ENCODE assay signal across 23 mouse cellular contexts in the genomic region with DNA sequence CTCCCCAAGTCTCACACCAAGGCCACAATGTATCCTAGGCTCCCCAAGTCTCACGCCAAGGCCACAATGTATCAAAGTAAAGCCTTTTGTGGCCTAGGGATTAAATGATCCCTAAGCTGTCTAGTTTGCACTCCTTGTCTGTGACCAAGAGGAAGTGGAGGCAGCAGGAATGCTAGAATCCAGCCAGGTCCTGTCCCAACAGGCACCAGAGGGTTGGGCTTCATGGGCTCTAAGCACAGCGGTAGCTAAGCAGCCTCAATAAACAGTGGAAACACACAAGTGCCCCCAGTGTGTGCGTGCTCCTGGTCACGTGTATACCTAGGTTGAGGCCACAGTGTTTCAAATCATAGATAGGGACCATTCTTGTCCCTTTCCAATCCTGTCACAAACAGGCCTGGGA. TPM values are rescaled to one million over a fixed set of nuclear protein-coding genes. Genes with fewer than 3 reads are reported as not detected.
DNase-seq lines count a peak whose midpoint lies in the region; ATAC-seq and TF ChIP-seq lines count a peak whose summit lies in the region.
"Had no signal": no experiment of that assay in that cellular context is flagged by ENCODE, and none has a peak within 500 bp of the region (broad histone marks: within the 10 kb centered on the region; RNA-seq: fewer than 3 reads in every experiment).

No protein-coding gene starts in this region.

- WGBS in forebrain, embryonic 11.5 days = 76% methylated on average over 4 of the region's 4 CpGs
- 86% methylated on average over 4 of the region's 4 CpGs for WGBS in midbrain, postnatal 0 days

- intact Hi-C loops in gastrocnemius, postnatal 14 days (cut with DNase I; ENCODE audit: low total_unique reads) = loop anchor here (2.0 to 10.0 kb wide), 3 partner anchors 186 to 726 kb away; no protein-coding TSS in a partner anchor

- no peaks in the 10 kb centered on the region for H3K27me3 ChIP-seq in forebrain, embryonic 11.5 days (ENCODE audit: control insufficient read depth, insufficient read depth, low read length)
- H3K27me3 ChIP-seq in midbrain, postnatal 0 days (ENCODE audit: insufficient read depth, low read length) = no peaks in the 10 kb centered on the region
- H3K27me3 ChIP-seq: embryonic facial prominence, embryonic 12.5 days had no signal

- no peaks in the 10 kb centered on the region for H3K9me3 ChIP-seq in forebrain, embryonic 11.5 days (ENCODE audit: control insufficient read depth, low read length)
- no peaks in the 10 kb centered on the region for H3K9me3 ChIP-seq in midbrain, postnatal 0 days (ENCODE audit: low read length)
- H3K9me3 ChIP-seq: embryonic facial prominence, embryonic 12.5 days; forebrain, embryonic 13.5 days; heart, embryonic 13.5 days had no signal

- ATAC-seq in forebrain, embryonic 11.5 days (replicated peaks; ENCODE audit: low FRiP score) = no peak
- ATAC-seq in midbrain, postnatal 0 days (ENCODE audit: low FRiP score) = no peak
- ATAC-seq: activated CD4-positive, CD25-positive, alpha-beta regulatory T cell, adult 4 months; midbrain, embryonic 16.5 days had no signal

- no peaks in the 10 kb centered on the region for H3K4me1 ChIP-seq in forebrain, embryonic 11.5 days (replicated peaks; ENCODE audit: control insufficient read depth, insufficient read depth, low read length)
- no peaks in the 10 kb centered on the region for H3K4me1 ChIP-seq in midbrain, postnatal 0 days (ENCODE audit: insufficient read depth, low read length)

- H3K9ac ChIP-seq in forebrain, embryonic 11.5 days (ENCODE audit: low read length) = no peak overlapping the region
- H3K9ac ChIP-seq in midbrain, postnatal 0 days (replicated peaks; ENCODE audit: low read length, poor library complexity, severe bottlenecking) = no peak overlapping the region
- H3K9ac ChIP-seq: embryonic facial prominence, embryonic 12.5 days; forebrain, embryonic 13.5 days; heart, embryonic 13.5 days; liver, embryonic 14.5 days had no signal

- no peak for TF ChIP-seq CTCF in midbrain, postnatal 0 days (IDR thresholded peaks at IDR 0.05)

- no peaks in the 10 kb centered on the region for H3K36me3 ChIP-seq in forebrain, embryonic 11.5 days (ENCODE audit: control insufficient read depth, insufficient read depth, low read length)
- H3K36me3 ChIP-seq in midbrain, postnatal 0 days (ENCODE audit: insufficient read depth, low read length) = no peaks in the 10 kb centered on the region
- H3K36me3 ChIP-seq: embryonic facial prominence, embryonic 12.5 days; heart, embryonic 13.5 days had no signal

- DNase-seq in gastrocnemius, postnatal 14 days = peak; percentile 31
- DNase-seq in gastrocnemius, adult 18-20 months (ENCODE audit: low spot score) = no peak
- DNase-seq in urinary bladder, postnatal 36 days (ENCODE audit: low spot score in 2 of 2) = peak; percentile 47 to 66
- no peak for DNase-seq in urinary bladder, postnatal 10 days (ENCODE audit: low spot score)
- peak; percentile 34 for DNase-seq in lung, postnatal 14 days
- DNase-seq in testis, postnatal 14 days (ENCODE audit: low spot score) = no peak
- DNase-seq in forebrain, embryonic 11.5 days (ENCODE audit: low spot score) = no peak
- DNase-seq in midbrain, postnatal 0 days (ENCODE audit: low spot score) = no peak
- DNase-seq: adrenal gland, postnatal 36 days; cerebellum, postnatal 10 days; kidney, adult 11 months; kidney, postnatal 36 days; layer of hippocampus, postnatal 36 days; right cerebral cortex, postnatal 14 days; thymus, adult 2 months had no signal

- no peak overlapping the region for H3K27ac ChIP-seq in forebrain, embryonic 11.5 days (ENCODE audit: low read depth, low read length)
- H3K27ac ChIP-seq in midbrain, postnatal 0 days (ENCODE audit: low read depth, low read length) = no peak overlapping the region
- H3K27ac ChIP-seq: embryonic facial prominence, embryonic 12.5 days; forebrain, embryonic 13.5 days; heart, embryonic 13.5 days; liver, embryonic 14.5 days had no signal

- no peak overlapping the region for H3K4me3 ChIP-seq in forebrain, embryonic 11.5 days (ENCODE audit: low read depth, low read length)
- H3K4me3 ChIP-seq in midbrain, postnatal 0 days (ENCODE audit: low read depth, low read length) = no peak overlapping the region
- H3K4me3 ChIP-seq: embryonic facial prominence, embryonic 12.5 days; forebrain, embryonic 13.5 days; heart, embryonic 13.5 days had no signal

- H3K4me2 ChIP-seq in forebrain, embryonic 11.5 days (ENCODE audit: low read depth, low read length, severe bottlenecking) = no peak overlapping the region
- H3K4me2 ChIP-seq in midbrain, postnatal 0 days (ENCODE audit: low read depth, low read length, poor library complexity, severe bottlenecking) = no peak overlapping the region
- H3K4me2 ChIP-seq: embryonic facial prominence, embryonic 12.5 days; forebrain, embryonic 13.5 days; heart, embryonic 13.5 days had no signal

RNA-seq across cellular contexts. Expression of a gene that starts 31.6 kb away (rescaled TPM):
- 1 to 10 TPM in 1 of 2 experiments, under 1 TPM in 1; 0.69 to 1.4 TPM for total RNA-seq in gastrocnemius, postnatal 14 days (2021)
- total RNA-seq in gastrocnemius, adult 18-20 months (2021) = 1 to 10 TPM; 1.4 to 3.8 TPM
- polyA plus RNA-seq in forebrain, embryonic 11.5 days (2014; fragmentation: Nextera tagmentation; extraction: Ambion mirVana) = not detected in 2 replicates
- 0.09 and 1.0 TPM in 2 replicates for total RNA-seq in midbrain, postnatal 0 days (2014; rRNA removed)
- polyA plus RNA-seq in midbrain, postnatal 0 days (2015; fragmentation: Nextera tagmentation; extraction: Ambion mirVana) = 0.16 and 0.33 TPM in 2 replicates
- polyA plus RNA-seq: activated CD4-positive, CD25-positive, alpha-beta regulatory T cell, adult 4 months; neural tube, embryonic 11.5 days had no signal

RNA-seq across cellular contexts. Expression of a gene that starts 45.3 kb away (rescaled TPM):
- total RNA-seq in gastrocnemius, postnatal 14 days (2021) = under 1 TPM; 0.22 to 0.29 TPM
- total RNA-seq in gastrocnemius, adult 18-20 months (2021) = under 1 TPM; 0.26 to 0.27 TPM
- polyA plus RNA-seq in forebrain, embryonic 11.5 days (2014; fragmentation: Nextera tagmentation; extraction: Ambion mirVana) = 0.21 and 0.71 TPM in 2 replicates
- total RNA-seq in midbrain, postnatal 0 days (2014; rRNA removed) = not detected in 2 replicates
- polyA plus RNA-seq in midbrain, postnatal 0 days (2015; fragmentation: Nextera tagmentation; extraction: Ambion mirVana) = 0.22 and 0.33 TPM in 2 replicates
- total RNA-seq: megakaryocyte progenitor cell, adult 5-6 weeks had no signal

RNA-seq across cellular contexts. Expression of a gene that starts 54.3 kb away (rescaled TPM):
- total RNA-seq in gastrocnemius, postnatal 14 days (2021) = 10 to 100 TPM; 27.7 to 35.0 TPM
- 10 to 100 TPM; 25.0 to 31.3 TPM for total RNA-seq in gastrocnemius, adult 18-20 months (2021)
- polyA plus RNA-seq in forebrain, embryonic 11.5 days (2014; fragmentation: Nextera tagmentation; extraction: Ambion mirVana) = 62.1 and 65.7 TPM in 2 replicates
- 33.5 and 61.1 TPM in 2 replicates for total RNA-seq in midbrain, postnatal 0 days (2014; rRNA removed)
- 74.2 and 75.6 TPM in 2 replicates for polyA plus RNA-seq in midbrain, postnatal 0 days (2015; fragmentation: Nextera tagmentation; extraction: Ambion mirVana)

Comparison
In these comparisons a context has a peak if more than half of its experiments do, and no peak if none do; other contexts are left out.
1. DNase-seq: peak in gastrocnemius, postnatal 14 days (single experiment), urinary bladder, postnatal 36 days (2 of 2) and lung, postnatal 14 days (single experiment); none in gastrocnemius, adult 18-20 months (single experiment), urinary bladder, postnatal 10 days (single experiment), testis, postnatal 14 days (single experiment), forebrain, embryonic 11.5 days (single experiment) and midbrain, postnatal 0 days (single experiment).